Mouse (Mus musculus): ENCODE measurements around the gene Ccl26. TPM values are rescaled to one million over a fixed set of nuclear protein-coding genes. Genes with fewer than 3 reads are reported as not detected.

Gene Ccl26
- total and polyA plus RNA-seq, 2 experiments from 2014 or later = not detected

DNA sequence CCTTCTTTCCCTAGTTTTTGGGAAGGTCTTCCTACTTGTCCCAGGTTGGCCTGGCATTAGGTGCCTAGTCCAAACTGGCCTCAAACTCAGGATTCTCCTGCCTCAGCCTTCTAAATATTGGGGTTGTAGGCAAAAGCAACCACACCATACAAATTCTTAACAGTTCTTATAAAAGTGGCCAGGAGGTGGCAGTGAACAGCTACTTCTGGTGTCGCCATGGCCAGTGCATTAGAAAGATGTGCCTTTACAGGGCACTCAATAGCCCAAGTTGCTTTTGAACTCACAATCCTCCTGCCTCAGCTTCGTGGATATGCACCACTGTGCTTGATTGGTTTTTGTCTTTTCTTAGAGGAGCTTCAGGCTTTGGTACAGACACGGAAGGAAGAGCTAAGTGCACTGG lies 12.5 kb downstream of the Ccl26 start:
- Histone ChIP-seq H3K4me3 (ENCODE audit: low read depth, low read length) (no peak overlapping the region), H3K36me3 (ENCODE audit: insufficient read depth, low read length) (no peaks in the 10 kb centered on the region), H3K27me3 (ENCODE audit: insufficient read depth, low read length) (no peaks in the 10 kb centered on the region), H3K27ac (ENCODE audit: low read depth, low read length) (no peak overlapping the region), H3K4me2 (ENCODE audit: low read depth, low read length, poor library complexity, severe bottlenecking) (no peak overlapping the region), H3K9me3 (ENCODE audit: low read length) (no peaks in the 10 kb centered on the region), H3K9ac (replicated peaks; ENCODE audit: low read length, poor library complexity, severe bottlenecking) (no peak overlapping the region), H3K4me1 (ENCODE audit: insufficient read depth, low read length) (no peaks in the 10 kb centered on the region)
- WGBS = 21% methylated on average over 3 of the region's 3 CpGs
- ATAC-seq (ENCODE audit: low FRiP score) = no peak
- peak; percentile 62 for TF ChIP-seq CTCF (IDR thresholded peaks at IDR 0.05)
- peak; percentile 35 for DNase-seq (ENCODE audit: low spot score)

DNA sequence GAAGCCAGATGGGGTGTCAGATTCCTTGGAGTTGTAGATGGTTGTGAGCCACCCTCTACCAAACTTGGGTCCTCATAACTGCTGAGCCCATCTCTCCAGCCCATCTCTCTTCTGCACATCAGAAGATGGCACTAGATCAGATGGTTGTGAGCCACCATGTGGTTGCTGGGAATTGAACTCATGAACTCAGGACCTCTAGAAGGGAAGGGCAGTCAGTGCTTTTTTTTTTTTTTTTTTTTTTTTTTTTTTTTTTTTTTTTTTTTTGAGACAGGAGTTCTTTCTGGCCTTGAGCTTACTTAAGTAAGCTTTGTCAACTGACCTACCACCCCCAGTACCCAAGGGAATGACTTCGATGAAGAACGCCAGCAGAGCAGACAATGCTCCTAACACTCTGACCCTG lies 15.4 kb downstream of the Ccl26 start:
- H3K4me1 ChIP-seq (ENCODE audit: insufficient read depth, low read length) = no peaks in the 10 kb centered on the region
- H3K4me3 ChIP-seq (ENCODE audit: low read depth, low read length) = no peak overlapping the region
- 85% methylated on average over 2 of the region's 2 CpGs for WGBS
- H3K9ac ChIP-seq (replicated peaks; ENCODE audit: low read length, poor library complexity, severe bottlenecking) = no peak overlapping the region
- H3K27me3 ChIP-seq (ENCODE audit: insufficient read depth, low read length) = no peaks in the 10 kb centered on the region
- no peak for ATAC-seq (ENCODE audit: low FRiP score)
- H3K4me2 ChIP-seq (ENCODE audit: low read depth, low read length, poor library complexity, severe bottlenecking) = no peak overlapping the region
- H3K9me3 ChIP-seq (ENCODE audit: low read length) = no peaks in the 10 kb centered on the region
- no peak for TF ChIP-seq CTCF (IDR thresholded peaks at IDR 0.05)
- H3K36me3 ChIP-seq (ENCODE audit: insufficient read depth, low read length) = no peaks in the 10 kb centered on the region
- no peak for DNase-seq (ENCODE audit: low spot score)
- H3K27ac ChIP-seq (ENCODE audit: low read depth, low read length) = no peak overlapping the region

DNA sequence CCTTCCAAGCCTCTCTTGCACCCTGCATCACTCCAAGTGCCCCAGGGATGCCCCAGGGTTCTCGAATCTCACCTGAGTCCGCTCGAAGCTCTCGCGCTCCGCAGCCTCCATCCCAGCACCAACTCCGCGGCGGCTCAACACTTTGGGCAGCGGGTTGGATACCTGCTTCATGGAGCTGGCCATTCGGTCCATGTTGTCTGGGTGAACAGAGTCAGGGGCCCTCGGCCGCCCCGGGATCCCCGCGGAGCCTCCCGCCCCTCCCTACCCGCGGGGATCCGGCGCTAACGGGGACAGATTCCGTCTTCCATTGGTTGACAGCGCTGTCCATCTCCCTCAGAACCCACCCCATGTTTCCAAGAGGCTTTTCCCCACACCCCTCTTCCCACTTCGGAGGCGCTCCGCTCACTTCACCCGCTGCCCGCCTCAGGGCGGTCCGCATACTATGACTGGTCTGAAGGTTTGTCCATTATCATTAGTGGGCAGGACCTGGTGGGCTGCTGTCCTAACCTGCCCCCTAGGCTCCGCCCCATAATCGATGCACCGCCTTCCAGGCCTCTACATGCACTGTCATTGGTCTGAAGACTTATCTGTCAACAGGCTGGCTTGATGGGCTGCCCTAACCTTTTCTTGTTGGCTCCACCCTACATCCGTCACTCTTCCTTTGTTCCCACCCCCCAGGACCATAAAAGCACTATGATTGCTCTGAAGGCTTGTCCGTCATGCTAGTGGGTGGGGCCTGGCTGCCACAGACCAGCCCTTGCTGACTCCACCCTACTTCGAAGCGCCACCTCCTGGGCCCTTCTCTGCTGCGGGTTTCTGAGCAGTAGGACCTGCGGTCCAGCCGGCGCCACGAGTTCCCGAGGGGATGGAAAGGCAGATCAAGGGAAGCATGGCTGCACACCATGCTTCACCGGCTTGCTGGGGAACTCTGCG lies 18.2 kb downstream of the Ccl26 start, which contains the start of gene Hip1:
Hip1 (minus strand) TSS at position 256 of the 933 bp plus-strand sequence.
- DNase-seq (ENCODE audit: low spot score) (peak; percentile 100), ATAC-seq (ENCODE audit: low FRiP score) (peak; percentile 100)
- peak within 1 kb of the TSS; percentile 69 for H3K9ac ChIP-seq (replicated peaks; ENCODE audit: low read length, poor library complexity, severe bottlenecking)
- H3K4me3 ChIP-seq (ENCODE audit: low read depth, low read length) = peak within 1 kb of the TSS; percentile 81
- WGBS = 1% methylated on average over 46 of the region's 46 CpGs
- H3K9me3 ChIP-seq (ENCODE audit: low read length) = no peaks in the 10 kb centered on the region
- peak within 1 kb of the TSS; percentile 97 for H3K4me2 ChIP-seq (ENCODE audit: low read depth, low read length, poor library complexity, severe bottlenecking)
- no peaks in the 10 kb centered on the region for H3K36me3 ChIP-seq (ENCODE audit: insufficient read depth, low read length)
- peak; percentile 79 for TF ChIP-seq CTCF (IDR thresholded peaks at IDR 0.05)
- no peaks in the 10 kb centered on the region for H3K4me1 ChIP-seq (ENCODE audit: insufficient read depth, low read length)
- H3K27me3 ChIP-seq (ENCODE audit: insufficient read depth, low read length) = no peaks in the 10 kb centered on the region
- H3K27ac ChIP-seq (ENCODE audit: low read depth, low read length) = peak within 1 kb of the TSS; percentile 55; the same call in 1 of the 2 replicates

DNA sequence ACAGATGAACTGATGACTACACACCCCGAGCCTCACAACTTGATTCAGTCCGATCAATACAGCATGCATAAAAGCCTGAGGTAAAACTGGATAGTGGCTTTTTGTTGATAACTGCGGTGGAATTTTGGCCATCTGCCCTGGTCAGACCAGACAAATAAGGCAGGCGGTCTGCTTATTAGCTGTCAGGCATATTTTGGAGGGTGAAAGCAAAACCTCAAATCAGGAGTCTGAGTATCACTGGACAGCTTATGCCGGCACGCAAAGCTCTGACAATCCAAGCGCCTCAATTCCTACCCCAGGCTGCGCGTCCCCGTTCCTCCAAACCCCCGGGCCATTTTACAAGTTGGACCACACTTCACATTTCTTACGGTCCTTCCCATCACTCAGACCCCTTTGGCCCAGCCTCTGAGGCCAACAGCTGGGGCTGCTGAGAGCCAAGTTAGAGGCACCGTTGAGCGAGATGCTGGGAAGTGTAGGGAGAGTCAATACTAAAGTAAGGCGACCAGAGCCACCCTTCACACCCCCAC lies 19.3 kb downstream of the Ccl26 start:
- no peak overlapping the region for H3K27ac ChIP-seq (ENCODE audit: low read depth, low read length)
- H3K9ac ChIP-seq (replicated peaks; ENCODE audit: low read length, poor library complexity, severe bottlenecking) = peak overlapping the region; percentile 69
- WGBS = 2% methylated on average over 15 of the region's 15 CpGs

DNA sequence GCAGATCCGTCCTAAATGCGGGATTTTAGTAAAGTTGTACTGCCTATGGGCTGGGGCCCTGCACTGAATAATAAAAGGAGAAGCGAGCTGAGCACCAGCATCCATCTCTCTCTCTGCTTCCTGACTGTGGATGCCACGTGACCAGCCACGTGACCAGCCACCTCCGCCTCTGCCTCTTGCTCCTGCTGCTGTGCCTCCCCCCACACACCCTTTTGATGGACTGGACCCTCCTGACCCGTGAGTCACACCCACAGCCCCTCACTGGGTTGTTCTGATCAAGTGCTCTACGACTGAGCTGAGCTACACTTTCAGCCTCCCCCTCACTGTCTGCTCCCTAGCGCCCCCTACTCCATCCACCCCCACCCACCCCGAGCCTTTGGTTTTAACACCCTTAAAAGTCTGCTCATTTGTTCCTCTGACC lies 25.6 kb downstream of the Ccl26 start:
- no peak for DNase-seq (ENCODE audit: low spot score)
- Histone ChIP-seq H3K36me3 (ENCODE audit: insufficient read depth, low read length) (no peaks in the 10 kb centered on the region), H3K9me3 (ENCODE audit: low read length) (no peaks in the 10 kb centered on the region), H3K27ac (ENCODE audit: low read depth, low read length) (no peak overlapping the region), H3K4me1 (ENCODE audit: insufficient read depth, low read length) (no peaks in the 10 kb centered on the region), H3K4me3 (ENCODE audit: low read depth, low read length) (no peak overlapping the region), H3K27me3 (ENCODE audit: insufficient read depth, low read length) (no peaks in the 10 kb centered on the region), H3K4me2 (ENCODE audit: low read depth, low read length, poor library complexity, severe bottlenecking) (no peak overlapping the region), H3K9ac (replicated peaks; ENCODE audit: low read length, poor library complexity, severe bottlenecking) (no peak overlapping the region)
- no peak for ATAC-seq (ENCODE audit: low FRiP score)
- 77% methylated on average over 10 of the region's 10 CpGs for WGBS
- no peak for TF ChIP-seq CTCF (IDR thresholded peaks at IDR 0.05)

More for the DNA sequence above, 19.3 kb downstream of the Ccl26 start:
- DNase-seq (ENCODE audit: low spot score) = no peak
- no peak for TF ChIP-seq CTCF (IDR thresholded peaks at IDR 0.05)
- no peak for ATAC-seq (ENCODE audit: low FRiP score)
- no peaks in the 10 kb centered on the region for H3K27me3 ChIP-seq (ENCODE audit: insufficient read depth, low read length)
- peak overlapping the region; percentile 97 for H3K4me2 ChIP-seq (ENCODE audit: low read depth, low read length, poor library complexity, severe bottlenecking)
- H3K9me3 ChIP-seq (ENCODE audit: low read length) = no peaks in the 10 kb centered on the region
- no peaks in the 10 kb centered on the region for H3K4me1 ChIP-seq (ENCODE audit: insufficient read depth, low read length)
- H3K36me3 ChIP-seq (ENCODE audit: insufficient read depth, low read length) = no peaks in the 10 kb centered on the region
- H3K4me3 ChIP-seq (ENCODE audit: low read depth, low read length) = peak overlapping the region; percentile 81

DNA sequence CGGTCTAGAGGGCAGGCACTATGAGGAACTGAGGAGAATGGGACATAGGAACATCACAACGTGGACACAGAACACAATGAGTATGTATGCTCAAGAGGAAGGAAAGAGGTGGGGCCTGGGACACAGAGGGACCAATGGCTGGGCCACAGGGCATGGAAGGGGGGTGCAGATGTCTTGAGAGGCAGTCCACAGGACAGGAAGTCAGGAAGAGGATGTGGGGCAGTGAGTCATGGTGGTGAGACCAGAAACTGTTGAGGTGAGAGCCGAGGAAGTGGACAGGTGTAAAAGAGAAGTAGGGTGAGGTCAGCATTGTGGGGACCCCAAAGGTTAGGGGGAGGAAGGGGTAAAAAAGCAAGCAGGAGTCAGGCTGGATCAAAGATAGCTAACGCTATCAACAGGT lies 26.0 kb downstream of the Ccl26 start:
- Histone ChIP-seq H3K9ac (replicated peaks; ENCODE audit: low read length, poor library complexity, severe bottlenecking) (no peak overlapping the region), H3K27me3 (ENCODE audit: insufficient read depth, low read length) (no peaks in the 10 kb centered on the region), H3K27ac (ENCODE audit: low read depth, low read length) (no peak overlapping the region), H3K4me3 (ENCODE audit: low read depth, low read length) (no peak overlapping the region), H3K36me3 (ENCODE audit: insufficient read depth, low read length) (no peaks in the 10 kb centered on the region), H3K4me2 (ENCODE audit: low read depth, low read length, poor library complexity, severe bottlenecking) (no peak overlapping the region), H3K9me3 (ENCODE audit: low read length) (no peaks in the 10 kb centered on the region), H3K4me1 (ENCODE audit: insufficient read depth, low read length) (no peaks in the 10 kb centered on the region)
- no peak for TF ChIP-seq CTCF (IDR thresholded peaks at IDR 0.05)
- DNase-seq (ENCODE audit: low spot score) (no peak), ATAC-seq (ENCODE audit: low FRiP score) (no peak)
- WGBS = 72% methylated on average over 4 of the region's 4 CpGs
